Mouse (Mus musculus) heart, postnatal 0 days (tissue): Measurements from ENCODE around the gene Fam185a.

Experiments
- CTCF ChIP-seq: IDR thresholded peaks from 2 replicates; pipeline ENCODE4 v1.5.1; 2016; ENCODE audit warnings: antibody characterized with exemption, control low read depth, low read depth
- EP300 ChIP-seq: IDR thresholded peaks from 2 replicates; pipeline ENCODE4 v1.6.1; 2016; ENCODE audit warnings: antibody characterized with exemption, low read depth

DNA sequence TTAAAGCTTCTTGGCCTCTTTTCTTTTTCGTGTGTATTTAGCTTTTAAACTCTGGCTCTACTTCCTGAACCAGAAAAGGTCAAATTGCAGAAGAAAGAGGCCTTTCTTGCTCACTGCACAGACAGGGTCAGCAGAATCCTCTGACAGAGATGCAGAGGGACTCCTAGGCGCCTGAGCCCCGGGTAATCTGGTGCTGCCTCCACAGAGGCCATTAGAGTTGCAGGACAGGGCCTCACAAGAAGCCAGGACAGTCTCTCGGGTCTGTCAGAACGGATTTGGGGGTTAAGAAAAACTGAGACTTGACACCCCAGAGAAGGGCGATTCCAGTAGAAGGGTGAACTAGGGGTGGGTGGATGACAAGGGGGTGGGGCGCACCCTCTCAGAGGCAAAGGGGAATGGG is 42.6 kb downstream of the Fam185a start:
- TF ChIP-seq CTCF (no peak), EP300 (no peak)
